ENCODE assay signal across 8 mouse cellular contexts in genomic region chr9:109931257-109932171, GRCm38 (mm10). TPM values are rescaled to one million over a fixed set of nuclear protein-coding genes. Genes with fewer than 3 reads are reported as not detected.
A peak's percentile ranks its signal among the peaks of the same experiment; 100 is the strongest.
DNase-seq lines count a peak whose midpoint lies in the region; ATAC-seq lines count a peak whose summit lies in the region.

Map4 (plus strand) TSS chr9:109931460.

- peak; percentile 85 for ATAC-seq in inflammation-experienced regulatory T-cells, adult 6 months
- peak; percentile 97 for ATAC-seq in megakaryocyte-erythroid progenitor cell, adult 5-6 weeks (replicated peaks; ENCODE audit: low FRiP score, low TSS enrichment, poor library complexity, severe bottlenecking)

- intact Hi-C loops in gastrocnemius, postnatal 14 days (cut with DNase I; ENCODE audit: low total_unique reads): loop anchor here (5.0 kb wide), 1 partner anchor 34 kb away; no protein-coding TSS in a partner anchor
- intact Hi-C loops in left cerebral cortex, postnatal 10 days (cut with DNase I): loop anchor here (5.0 kb wide), 1 partner anchor 39 kb away; no protein-coding TSS in a partner anchor

- DNase-seq in adipocyte (ENCODE audit: low spot score): peak; percentile 93
- DNase-seq in embryo, embryonic 10 days (ENCODE audit: low spot score): peak; percentile 97
- peak; percentile 99 for DNase-seq in gastrocnemius, postnatal 14 days
- peak; percentile 97 to 99 for DNase-seq in left cerebral cortex, postnatal 10 days (ENCODE audit: extremely low spot score in 1 of 2, low spot score in 2 of 2)
- peak; percentile 100 for DNase-seq in right cerebral cortex, postnatal 25 days
- DNase-seq in urinary bladder, postnatal 4 days (ENCODE audit: low spot score in 2 of 2): peak; percentile 96 to 99

RNA-seq across cellular contexts. Expression of gene Map4, which starts in this region (rescaled TPM):
- 100 to 1,000 TPM; 451 to 486 TPM for total RNA-seq in gastrocnemius, postnatal 14 days (2021)
- polyA plus RNA-seq in inflammation-experienced regulatory T-cells, adult 6 months (2017; shearing (Covaris generic)): 10 to 100 TPM; 32.9 to 44.2 (median 35.5) TPM
- total RNA-seq in left cerebral cortex, postnatal 10 days (2021): 100 to 1,000 TPM; 453 to 481 TPM
- total RNA-seq in megakaryocyte-erythroid progenitor cell, adult 5-6 weeks (2014; fragmentation: Nextera tagmentation): 12.9 and 14.3 TPM in 2 replicates
- total RNA-seq in megakaryocyte-erythroid progenitor cell, adult 5-6 weeks (2017): 7.8 and 12.8 TPM in 2 replicates

Comparison
In these comparisons a context has a peak if more than half of its experiments do, and no peak if none do; other contexts are left out.
1. Peak in every context shown above with its lines: DNase-seq and ATAC-seq.
2. RNA of gene Map4 (total RNA-seq): 451 to 486 TPM in gastrocnemius, postnatal 14 days and 453 to 481 TPM in left cerebral cortex, postnatal 10 days; 7.8 to 14.3 TPM in megakaryocyte-erythroid progenitor cell, adult 5-6 weeks; every median in the first group is over 10 times any median in the second.